Mouse (Mus musculus): Measurements from ENCODE around the gene Ccdc152. TPM values are rescaled to one million over a fixed set of nuclear protein-coding genes. Genes with fewer than 3 reads are reported as not detected.

Gene Ccdc152
- polyA plus RNA-seq, 1 experiment from 2014 or later = 0.14 TPM

DNA sequence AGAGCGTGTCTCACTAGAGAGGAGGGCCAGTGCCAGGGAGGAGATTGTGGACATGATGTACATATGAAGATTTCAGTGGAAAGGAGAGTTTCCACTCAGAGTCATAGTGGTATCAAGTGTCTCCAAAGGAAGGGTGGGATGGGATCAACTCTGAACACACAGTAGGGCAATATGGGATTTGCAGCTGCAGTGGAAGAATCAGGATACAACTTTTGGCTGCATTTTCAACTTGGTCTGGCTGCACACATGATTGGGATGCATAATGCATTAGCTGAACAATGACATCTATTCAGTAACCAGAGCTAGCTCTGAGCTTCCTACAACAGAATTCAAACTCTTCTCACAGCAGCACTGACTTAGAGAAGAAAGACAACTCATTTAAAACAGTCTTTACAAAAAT, 65.4 kb downstream of the Ccdc152 start:
- no peaks in the 10 kb centered on the region for H3K4me1 ChIP-seq
- 75% methylated on average over 1 of the region's 1 CpGs for WGBS
- no peak overlapping the region for H3K9ac ChIP-seq

GRCm38 (mm10) chr15:3236338-3236737, 67.0 kb downstream of the Ccdc152 start:
- Histone ChIP-seq H3K27me3 (no peaks in the 10 kb centered on the region), H3K9me3 (no peaks in the 10 kb centered on the region), H3K4me3 (replicated peaks) (no peak overlapping the region), H3K9ac (no peak overlapping the region), H3K36me3 (replicated peaks) (no peaks in the 10 kb centered on the region), H3K4me2 (no peak overlapping the region), H3K27ac (no peak overlapping the region), H3K4me1 (no peaks in the 10 kb centered on the region)
- 89% methylated on average over 2 of the region's 2 CpGs for WGBS
- ATAC-seq (ENCODE audit: low FRiP score) = no peak

More for the DNA sequence above, 65.4 kb downstream of the Ccdc152 start:
- Histone ChIP-seq H3K9me3 (no peaks in the 10 kb centered on the region), H3K4me3 (replicated peaks) (no peak overlapping the region), H3K36me3 (replicated peaks) (no peaks in the 10 kb centered on the region), H3K27ac (no peak overlapping the region), H3K27me3 (no peaks in the 10 kb centered on the region), H3K4me2 (no peak overlapping the region)
- ATAC-seq (ENCODE audit: low FRiP score) = no peak

- H3K27ac ChIP-seq = no peak overlapping the region
- H3K9ac ChIP-seq = no peak overlapping the region
- WGBS = 93% methylated on average over 3 of the region's 3 CpGs
- no peaks in the 10 kb centered on the region for H3K4me1 ChIP-seq
- no peak for ATAC-seq (ENCODE audit: low FRiP score)
- H3K27me3 ChIP-seq = no peaks in the 10 kb centered on the region
- H3K9me3 ChIP-seq = no peaks in the 10 kb centered on the region
- H3K4me3 ChIP-seq (replicated peaks) = no peak overlapping the region
- no peaks in the 10 kb centered on the region for H3K36me3 ChIP-seq (replicated peaks)
- H3K4me2 ChIP-seq = no peak overlapping the region
Measured at GRCm38 (mm10) chr15:3233837-3234551, 69.3 kb downstream of the Ccdc152 start.

GRCm38 (mm10) chr15:3232168-3232835, 71.0 kb downstream of the Ccdc152 start:
- H3K4me2 ChIP-seq = no peak overlapping the region
- no peak overlapping the region for H3K4me3 ChIP-seq (replicated peaks)
- H3K4me1 ChIP-seq = no peaks in the 10 kb centered on the region
- no peaks in the 10 kb centered on the region for H3K27me3 ChIP-seq
- 54% methylated on average over 9 of the region's 9 CpGs for WGBS
- ATAC-seq (ENCODE audit: low FRiP score) = no peak
- no peaks in the 10 kb centered on the region for H3K9me3 ChIP-seq
- H3K9ac ChIP-seq = no peak overlapping the region
- no peak overlapping the region for H3K27ac ChIP-seq
- no peaks in the 10 kb centered on the region for H3K36me3 ChIP-seq (replicated peaks)

DNA sequence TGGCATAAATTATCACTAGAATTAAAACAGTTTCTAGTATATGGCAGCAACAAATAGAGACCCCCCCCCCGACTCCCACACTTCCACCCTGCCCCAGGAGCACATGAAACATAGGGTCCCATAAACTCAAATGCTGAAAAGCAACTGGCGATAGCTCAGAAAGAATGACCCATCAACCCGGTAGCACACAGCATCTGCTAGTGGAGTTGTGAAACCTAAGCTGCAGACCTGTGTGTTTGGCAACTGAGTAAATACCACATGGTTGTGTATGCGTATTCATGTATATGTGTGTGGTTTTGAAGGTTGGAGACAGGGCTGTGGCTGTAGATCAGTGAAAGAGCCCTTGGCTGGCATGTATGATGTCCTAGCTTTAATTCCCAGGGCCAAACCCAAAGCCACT, 72.3 kb downstream of the Ccdc152 start:
- Histone ChIP-seq H3K4me2 (no peak overlapping the region), H3K4me1 (no peaks in the 10 kb centered on the region), H3K4me3 (replicated peaks) (no peak overlapping the region), H3K27me3 (no peaks in the 10 kb centered on the region), H3K9ac (no peak overlapping the region), H3K9me3 (no peaks in the 10 kb centered on the region), H3K36me3 (replicated peaks) (no peaks in the 10 kb centered on the region), H3K27ac (no peak overlapping the region)
- ATAC-seq (ENCODE audit: low FRiP score) = no peak
- WGBS = 88% methylated on average over 4 of the region's 4 CpGs

Other genes with a start within 250 kb of the Ccdc152 start
- gene Selenop, start 35.0 kb downstream of the Ccdc152 start, polyA plus RNA-seq (2016; fragmentation: Nextera tagmentation; extraction: Ambion mirVana) = 35.4 and 42.5 TPM in 2 replicates